Mouse (Mus musculus): ENCODE results near the gene Gm12117.

DNA sequence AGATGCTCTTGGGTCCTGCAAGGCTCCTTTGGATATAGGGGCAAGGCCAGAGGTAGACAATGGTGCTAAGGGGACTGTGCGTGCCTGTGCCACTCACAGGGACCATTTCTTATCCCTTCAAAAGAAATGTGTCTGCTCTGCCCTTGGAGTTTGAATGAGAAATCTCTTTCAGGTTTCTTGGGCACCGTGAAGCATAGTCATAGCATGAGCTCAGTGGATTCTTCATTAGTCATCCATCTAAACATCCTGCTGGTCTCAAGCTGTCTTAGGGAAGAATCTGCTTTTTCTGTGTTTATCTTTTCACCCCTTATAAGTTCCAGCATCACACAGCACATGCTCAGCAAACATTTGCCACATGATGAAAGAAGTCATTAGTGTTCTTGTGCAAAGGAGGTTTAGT lies 2.0 kb upstream of the Gm12117 start:
- TF ChIP-seq EP300 (IDR thresholded peaks at IDR 0.05; ENCODE audit: low read depth) (no peak), CTCF (IDR thresholded peaks at IDR 0.05; ENCODE audit: low read depth) (no peak)
